Mouse (Mus musculus) forebrain, postnatal 0 days (tissue): Measurements from ENCODE around the gene Bsn. TPM values are rescaled to one million over a fixed set of nuclear protein-coding genes. Genes with fewer than 3 reads are reported as not detected.
A peak's percentile ranks its signal among the peaks of the same experiment; 100 is the strongest.

Source experiments
- ATAC-seq: fragments of 200-750 bp; cut with Nextera tagmentation; 2 replicates; pipeline ENCODE4 v1.8.0; 2017; ENCODE audit warnings: mild to moderate bottlenecking, moderate library complexity
- DNase-seq: peaks from one replicate; pipeline ENCODE4 v3.0.0-alpha.2; 2015
- H3K27ac ChIP-seq: fragments of 300-500 bp; sonication (generic); 2 replicates; pipeline ENCODE4 v1.5.1; 2014; ENCODE audit warnings: low read depth, mild to moderate bottlenecking, antibody characterized with exemption, low read length, moderate library complexity, mixed read lengths
- H3K27me3 ChIP-seq: fragments of 300-500 bp; sonication (generic); 2 replicates; pipeline ENCODE4 v1.6.1; 2014; ENCODE audit warnings: mild to moderate bottlenecking, low read length, mixed read lengths; ENCODE audit not compliant: insufficient read depth
- H3K36me3 ChIP-seq: fragments of 300-500 bp; sonication (generic); 2 replicates; pipeline ENCODE4 v1.6.1; 2014; ENCODE audit warnings: mild to moderate bottlenecking, moderate library complexity; ENCODE audit not compliant: insufficient read depth
- H3K4me1 ChIP-seq: fragments of 300-500 bp; sonication (generic); 2 replicates; pipeline ENCODE4 v1.6.1; 2014; ENCODE audit warnings: antibody characterized with exemption; ENCODE audit not compliant: insufficient read depth
- H3K4me2 ChIP-seq: fragments of 300-500 bp; sonication (generic); 2 replicates; pipeline ENCODE4 v1.6.1; 2014; ENCODE audit warnings: low read depth, mild to moderate bottlenecking, moderate library complexity
- H3K4me3 ChIP-seq: fragments of 300-500 bp; sonication (generic); 2 replicates; pipeline ENCODE4 v1.5.1; 2014; ENCODE audit warnings: low read depth, low read length, mixed read lengths
- H3K9ac ChIP-seq: fragments of 300-500 bp; sonication (generic); 2 replicates; pipeline ENCODE4 v1.6.1; 2014; ENCODE audit warnings: mild to moderate bottlenecking
- H3K9me3 ChIP-seq: fragments of 300-500 bp; sonication (generic); 2 replicates; pipeline ENCODE4 v1.6.1; 2016; ENCODE audit warnings: low read length
- CTCF ChIP-seq: sonication (generic); IDR thresholded peaks from 2 replicates; pipeline ENCODE4 v1.5.1; 2016; ENCODE audit warnings: antibody characterized with exemption, control low read depth, low read depth
- WGBS: fragments of 180-500 bp; shearing (Covaris S2); extraction: QIAGEN DNeasy Blood & Tissue Kit; methylation state at CpG from one replicate; pipeline ENCODE4 v1.1.7; 2014; 5-methylcytosine and 5-hydroxymethylcytosine counted together
- microRNA-seq, 2 experiments: library from miRNA; unstranded; fragments of <30 nt; microRNA quantifications; one replicate each; pipeline ENCODE4; 2016
- polyA plus RNA-seq: library from polyadenylated mRNA; unstranded; fragments of >200 nt; fragmentation: Nextera tagmentation; extraction: Ambion mirVana; gene quantifications from 2 replicates; pipeline ENCODE4 v1.2.1, GENCODE M21; 2015
- total RNA-seq: library from RNA; depleted of rRNA; stranded (reverse); fragments of >200 nt; gene quantifications from 2 replicates; pipeline ENCODE4 v1.2.3, GENCODE M21; 2014; rRNA removed

Gene Bsn
- total and polyA plus RNA-seq, 2 experiments from 2014 or later: 5.5 to 34.1 TPM

- Histone ChIP-seq H3K27me3 (no peaks in the 10 kb centered on the region), H3K4me1 (no peaks in the 10 kb centered on the region), H3K4me2 (no peak overlapping the region), H3K27ac (no peak overlapping the region), H3K9me3 (no peaks in the 10 kb centered on the region), H3K4me3 (no peak overlapping the region), H3K9ac (no peak overlapping the region), H3K36me3 (peaks cover 57% of the 10 kb centered on the region)
- TF ChIP-seq CTCF: no peak
- no peak for DNase-seq
- ATAC-seq: no peak
- 95% methylated on average over 15 of the region's 15 CpGs for WGBS
These were observed 138.8 kb downstream of the Bsn start for GRCm38 (mm10) chr9:108051184-108051930.

- H3K4me3 ChIP-seq: peak overlapping the region; percentile 81
- no peak for TF ChIP-seq CTCF
- peak overlapping the region; percentile 61 for H3K4me2 ChIP-seq
- peaks cover 57% of the 10 kb centered on the region for H3K36me3 ChIP-seq
- H3K4me1 ChIP-seq: no peaks in the 10 kb centered on the region
- no peaks in the 10 kb centered on the region for H3K27me3 ChIP-seq
- peak overlapping the region; percentile 53 for H3K9ac ChIP-seq
- peak overlapping the region; percentile 24; the same call in 1 of the 2 replicates for H3K27ac ChIP-seq
- WGBS: 46% methylated on average over 15 of the region's 15 CpGs
- DNase-seq (no peak), ATAC-seq (no peak; the same call in 1 of the 2 replicates)
- H3K9me3 ChIP-seq: no peaks in the 10 kb centered on the region
These were observed 140.5 kb downstream of the Bsn start for GRCm38 (mm10) chr9:108049561-108050251.

GRCm38 (mm10) chr9:108049016-108049455, 141.1 kb downstream of the Bsn start, which contains the start of gene Gmppb:
Gmppb (plus strand) TSS chr9:108049242.
- no peaks in the 10 kb centered on the region for H3K4me1 ChIP-seq
- H3K4me2 ChIP-seq: peak within 1 kb of the TSS; percentile 61
- H3K36me3 ChIP-seq: peaks cover 52% of the 10 kb centered on the region
- peak within 1 kb of the TSS; percentile 24; the same call in 1 of the 2 replicates for H3K27ac ChIP-seq
- H3K9ac ChIP-seq: peak within 1 kb of the TSS; percentile 53
- no peaks in the 10 kb centered on the region for H3K27me3 ChIP-seq
- DNase-seq (peak; percentile 98), ATAC-seq (peak; percentile 98)
- under 1% methylated on average over 37 of the region's 39 CpGs for WGBS
- TF ChIP-seq CTCF: no peak
- no peaks in the 10 kb centered on the region for H3K9me3 ChIP-seq
- H3K4me3 ChIP-seq: peak within 1 kb of the TSS; percentile 81

- H3K27me3 ChIP-seq: no peaks in the 10 kb centered on the region
- 0 out of 2 replicates have a peak overlapping the region, but pooled peaks have one; percentile 34 for H3K9ac ChIP-seq
- 3% methylated on average over 19 of the region's 19 CpGs for WGBS
- no peaks in the 10 kb centered on the region for H3K9me3 ChIP-seq
- 0 out of 2 replicates have a peak overlapping the region, but pooled peaks have one; percentile 3 for H3K27ac ChIP-seq
- H3K4me3 ChIP-seq: peak overlapping the region; percentile 81
- H3K36me3 ChIP-seq: peaks cover 47% of the 10 kb centered on the region
- peak overlapping the region; percentile 61 for H3K4me2 ChIP-seq
- DNase-seq (peak; percentile 37), ATAC-seq (peak; percentile 8)
- no peak for TF ChIP-seq CTCF
- no peaks in the 10 kb centered on the region for H3K4me1 ChIP-seq
These were observed 141.6 kb downstream of the Bsn start for GRCm38 (mm10) chr9:108048566-108048955.

DNA sequence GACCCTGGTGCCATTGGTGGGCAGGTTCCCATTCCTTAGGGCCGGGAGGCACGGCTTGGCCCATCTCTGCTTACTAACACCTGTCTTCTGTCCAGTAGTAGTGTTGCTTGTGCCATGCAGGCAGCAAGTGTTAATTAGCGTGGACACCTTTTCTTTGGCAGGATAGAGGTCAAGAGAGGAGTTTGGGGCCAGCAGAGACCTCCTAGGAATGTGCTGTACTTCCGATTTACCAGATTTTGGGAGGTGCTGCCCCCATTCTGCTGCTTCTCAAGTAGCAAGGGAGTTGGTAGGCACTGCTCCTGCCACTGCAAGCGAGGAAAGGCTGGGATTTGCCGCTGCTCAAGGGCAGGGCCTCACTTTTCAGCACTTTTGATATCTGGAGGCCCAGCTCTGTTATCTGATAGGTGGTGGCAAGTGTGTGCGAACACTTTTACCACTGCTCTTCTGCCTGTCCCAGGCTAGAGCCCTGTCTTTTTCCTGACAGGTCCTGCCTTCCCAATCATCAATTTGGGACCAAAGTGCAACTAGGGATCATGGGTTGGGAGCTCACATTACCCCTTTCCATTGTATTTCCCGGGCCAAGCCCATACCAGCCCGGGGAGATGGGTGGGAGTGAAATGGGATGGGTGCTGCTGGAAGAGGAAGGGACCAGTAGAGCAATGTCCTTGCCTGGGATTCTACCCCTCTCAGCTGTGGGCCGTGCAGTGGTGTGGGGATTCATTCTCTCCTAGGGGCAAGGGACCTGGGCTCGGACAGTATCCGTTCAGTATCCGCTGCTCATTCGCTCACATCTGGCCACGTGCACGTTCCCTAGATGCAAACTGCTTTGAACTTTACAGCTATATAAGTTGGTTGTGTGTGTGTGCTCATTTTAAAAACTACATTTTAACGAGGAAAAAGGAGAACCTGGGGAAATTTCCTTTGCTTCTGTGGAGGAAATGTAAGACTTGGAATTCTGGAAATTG, 142.3 kb downstream of the Bsn start:
- ATAC-seq: no peak
- Histone ChIP-seq H3K27me3 (no peaks in the 10 kb centered on the region), H3K9me3 (no peaks in the 10 kb centered on the region), H3K4me3 (peak overlapping the region; percentile 81; the same call in 1 of the 2 replicates), H3K4me2 (peak overlapping the region; percentile 61), H3K4me1 (no peaks in the 10 kb centered on the region), H3K36me3 (peaks cover 47% of the 10 kb centered on the region), H3K27ac (0 out of 2 replicates have a peak overlapping the region, but pooled peaks have one; percentile 3), H3K9ac (0 out of 2 replicates have a peak overlapping the region, but pooled peaks have one; percentile 34)
- WGBS: 48% methylated on average over 17 of the region's 17 CpGs
- DNase-seq: no peak
- no peak for TF ChIP-seq CTCF

GRCm38 (mm10) chr9:108046582-108046981, 143.6 kb downstream of the Bsn start:
- Histone ChIP-seq H3K9me3 (no peaks in the 10 kb centered on the region), H3K4me1 (no peaks in the 10 kb centered on the region), H3K27me3 (no peaks in the 10 kb centered on the region), H3K4me2 (no peak overlapping the region), H3K4me3 (no peak overlapping the region), H3K27ac (no peak overlapping the region), H3K36me3 (peaks cover 56% of the 10 kb centered on the region), H3K9ac (no peak overlapping the region)
- DNase-seq (no peak), ATAC-seq (no peak)
- 87% methylated on average over 4 of the region's 4 CpGs for WGBS
- no peak for TF ChIP-seq CTCF

Small RNAs within 50 kb of the gene (microRNA-seq; reads per million reads assigned to microRNA genes)
- gene Gm47303 (0 reads per million in 2 experiments), gene Mir7088 (0 reads per million in 2 experiments)

Other genes starting within 250 kb of the Bsn start
- gene Traip, start 240.2 kb downstream of the Bsn start, total RNA-seq: 11.0 and 15.7 TPM in 2 replicates
- gene Traip, start 240.2 kb downstream of the Bsn start, polyA plus RNA-seq: 11.2 TPM in 2 replicates
- 3.5 and 4.0 TPM in 2 replicates for gene Uba7, start 214.9 kb downstream of the Bsn start, total RNA-seq
- gene Uba7, start 214.9 kb downstream of the Bsn start, polyA plus RNA-seq: 4.5 and 4.8 TPM in 2 replicates
- 0.46 TPM in 1 of 2 replicates, not detected in the other for gene Gm20661, start 207.3 kb downstream of the Bsn start, total RNA-seq
- 0.12 and 0.20 TPM in 2 replicates for gene Gm20661, start 207.3 kb downstream of the Bsn start, polyA plus RNA-seq
- gene Inka1, start 204.5 kb downstream of the Bsn start, total RNA-seq: 6.3 and 7.8 TPM in 2 replicates
- 20.3 and 23.0 TPM in 2 replicates for gene Inka1, start 204.5 kb downstream of the Bsn start, polyA plus RNA-seq
- gene Cdhr4, start 197.9 kb downstream of the Bsn start, total RNA-seq: 3.1 and 4.4 TPM in 2 replicates
- 0.38 and 0.69 TPM in 2 replicates for gene Cdhr4, start 197.9 kb downstream of the Bsn start, polyA plus RNA-seq
- gene Gm20662, start 194.0 kb downstream of the Bsn start, total RNA-seq: 4.2 and 7.9 TPM in 2 replicates
- not detected in 2 replicates for gene Gm20662, start 194.0 kb downstream of the Bsn start, polyA plus RNA-seq
- 240 and 251 TPM in 2 replicates for gene Ip6k1, start 187.9 kb downstream of the Bsn start, total RNA-seq
- gene Ip6k1, start 187.9 kb downstream of the Bsn start, polyA plus RNA-seq: 70.5 and 86.9 TPM in 2 replicates
- gene Gmppb, start 141.1 kb downstream of the Bsn start, total RNA-seq: 17.5 and 18.6 TPM in 2 replicates
- gene Gmppb, start 141.1 kb downstream of the Bsn start, polyA plus RNA-seq: 15.5 and 16.0 TPM in 2 replicates
- gene Amigo3, start 137.2 kb downstream of the Bsn start, total RNA-seq: 2.9 and 3.4 TPM in 2 replicates
- gene Amigo3, start 137.2 kb downstream of the Bsn start, polyA plus RNA-seq: 1.4 and 1.5 TPM in 2 replicates
- gene Mst1, start 109.9 kb downstream of the Bsn start, total RNA-seq: 0.10 TPM in 1 of 2 replicates, not detected in the other
- gene Mst1, start 109.9 kb downstream of the Bsn start, polyA plus RNA-seq: not detected in 2 replicates
- 32.0 and 35.8 TPM in 2 replicates for gene Rnf123, start 107.0 kb downstream of the Bsn start, total RNA-seq
- 25.4 and 37.0 TPM in 2 replicates for gene Rnf123, start 107.0 kb downstream of the Bsn start, polyA plus RNA-seq
- 24.5 and 27.9 TPM in 2 replicates for gene Apeh, start 95.8 kb downstream of the Bsn start, total RNA-seq
- 28.2 and 30.0 TPM in 2 replicates for gene Apeh, start 95.8 kb downstream of the Bsn start, polyA plus RNA-seq
- gene Dag1, start 73.6 kb upstream of the Bsn start, total RNA-seq: 86.9 and 114 TPM in 2 replicates
- gene Dag1, start 73.6 kb upstream of the Bsn start, polyA plus RNA-seq: 64.3 and 77.4 TPM in 2 replicates
- 66.6 and 67.7 TPM in 2 replicates for gene Nicn1, start 100.0 kb upstream of the Bsn start, total RNA-seq
- 115 and 134 TPM in 2 replicates for gene Nicn1, start 100.0 kb upstream of the Bsn start, polyA plus RNA-seq
- 25.9 and 32.6 TPM in 2 replicates for gene Amt, start 106.5 kb upstream of the Bsn start, total RNA-seq
- 14.6 and 20.1 TPM in 2 replicates for gene Amt, start 106.5 kb upstream of the Bsn start, polyA plus RNA-seq
- 119 and 126 TPM in 2 replicates for gene Rhoa, start 115.7 kb upstream of the Bsn start, total RNA-seq
- gene Rhoa, start 115.7 kb upstream of the Bsn start, polyA plus RNA-seq: 238 and 271 TPM in 2 replicates
- gene Tcta, start 115.8 kb upstream of the Bsn start, total RNA-seq: 47.7 and 50.0 TPM in 2 replicates
- 59.2 and 66.2 TPM in 2 replicates for gene Tcta, start 115.8 kb upstream of the Bsn start, polyA plus RNA-seq
- 184 and 264 TPM in 2 replicates for gene Gpx1, start 148.5 kb upstream of the Bsn start, total RNA-seq
- 446 and 498 TPM in 2 replicates for gene Gpx1, start 148.5 kb upstream of the Bsn start, polyA plus RNA-seq
- 112 and 134 TPM in 2 replicates for gene Usp4, start 157.5 kb upstream of the Bsn start, total RNA-seq
- 93.9 and 112 TPM in 2 replicates for gene Usp4, start 157.5 kb upstream of the Bsn start, polyA plus RNA-seq
- gene 1700102P08Rik, start 202.4 kb upstream of the Bsn start, total RNA-seq: 2.8 and 4.2 TPM in 2 replicates
- gene 1700102P08Rik, start 202.4 kb upstream of the Bsn start, polyA plus RNA-seq: 0.87 and 1.2 TPM in 2 replicates
- 1.8 and 1.9 TPM in 2 replicates for gene Ccdc36, start 238.1 kb upstream of the Bsn start, total RNA-seq
- 1.2 and 1.8 TPM in 2 replicates for gene Ccdc36, start 238.1 kb upstream of the Bsn start, polyA plus RNA-seq
- not detected in 2 replicates for gene BC048562, start 246.1 kb upstream of the Bsn start, total RNA-seq
- gene BC048562, start 246.1 kb upstream of the Bsn start, polyA plus RNA-seq: not detected in 2 replicates